Mouse (Mus musculus): ENCODE measurements around the gene Slc16a5. TPM values are rescaled to one million over a fixed set of nuclear protein-coding genes. Genes with fewer than 3 reads are reported as not detected.

Slc16a5 gene
- 0.22 and 0.36 TPM in 2 replicates for polyA plus RNA-seq (2015; fragmentation: Nextera tagmentation; extraction: Ambion mirVana)

DNA sequence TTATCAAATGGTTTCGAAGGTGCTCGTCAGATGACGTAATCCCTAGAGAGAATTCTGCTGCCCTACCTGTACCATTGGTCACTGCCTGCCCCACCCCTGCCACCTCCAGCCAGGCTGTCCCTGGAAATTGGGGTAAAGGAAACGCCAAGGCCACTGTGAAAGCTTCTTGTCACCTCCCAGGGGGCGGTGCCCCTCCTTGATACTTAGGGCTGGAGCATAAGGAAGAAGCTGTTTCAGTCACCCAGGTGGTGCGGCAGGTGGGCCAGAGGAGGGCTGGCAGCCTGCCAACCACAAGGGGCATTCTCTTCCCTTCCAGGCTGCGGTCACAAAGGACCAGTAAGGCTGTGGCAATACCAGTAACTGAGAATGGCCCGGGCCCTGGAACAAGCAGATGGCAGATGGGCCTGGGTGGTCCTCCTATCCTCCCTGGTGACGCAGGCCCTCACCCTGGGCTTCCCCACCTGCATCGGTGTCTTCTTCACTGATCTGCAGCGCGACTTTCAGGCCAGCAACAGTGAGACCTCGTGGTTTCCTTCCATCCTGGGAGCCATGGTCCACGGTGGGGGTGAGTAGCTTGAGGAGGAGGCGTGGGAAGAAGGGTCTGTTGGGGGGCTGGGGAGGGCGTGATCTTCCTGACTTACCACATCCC lies at the start of gene Slc16a5:
Gene Slc16a5 (plus strand): TSS at position 232 of the 649 bp plus-strand sequence.
- Histone ChIP-seq H3K4me3 (replicated peaks) (no peak within 1 kb of the TSS), H3K9ac (no peak within 1 kb of the TSS), H3K4me1 (peaks cover 9% of the 10 kb centered on the region), H3K9me3 (replicated peaks) (no peaks in the 10 kb centered on the region), H3K36me3 (no peaks in the 10 kb centered on the region), H3K27ac (replicated peaks) (no peak within 1 kb of the TSS), H3K27me3 (no peaks in the 10 kb centered on the region), H3K4me2 (replicated peaks) (no peak within 1 kb of the TSS)
- ATAC-seq (ENCODE audit: insufficient number of reproducible peaks, low FRiP score, low TSS enrichment, low read depth), result no peak
- WGBS, result 70% methylated on average over 16 of the region's 16 CpGs

GRCm38 (mm10) chr11:115419531-115420237 lies 42.6 kb upstream of the Slc16a5 start, which contains the start of the genes Atp5h and Kctd2:
Atp5h (minus strand) TSS chr11:115419962.
Kctd2 (plus strand) TSS chr11:115420128.
- Histone ChIP-seq H3K36me3 (peaks cover 33% of the 10 kb centered on the region), H3K9ac (peak within 1 kb of the TSS; percentile 96), H3K27ac (replicated peaks) (peak within 1 kb of the TSS; percentile 82), H3K4me2 (replicated peaks) (peak within 1 kb of the TSS; percentile 93), H3K27me3 (no peaks in the 10 kb centered on the region), H3K4me3 (replicated peaks) (peak within 1 kb of the TSS; percentile 84), H3K4me1 (peaks cover 34% of the 10 kb centered on the region), H3K9me3 (replicated peaks) (no peaks in the 10 kb centered on the region)
- under 1% methylated on average over 48 of the region's 56 CpGs for WGBS
- ATAC-seq (ENCODE audit: insufficient number of reproducible peaks, low FRiP score, low TSS enrichment, low read depth), result peak; percentile 98

DNA sequence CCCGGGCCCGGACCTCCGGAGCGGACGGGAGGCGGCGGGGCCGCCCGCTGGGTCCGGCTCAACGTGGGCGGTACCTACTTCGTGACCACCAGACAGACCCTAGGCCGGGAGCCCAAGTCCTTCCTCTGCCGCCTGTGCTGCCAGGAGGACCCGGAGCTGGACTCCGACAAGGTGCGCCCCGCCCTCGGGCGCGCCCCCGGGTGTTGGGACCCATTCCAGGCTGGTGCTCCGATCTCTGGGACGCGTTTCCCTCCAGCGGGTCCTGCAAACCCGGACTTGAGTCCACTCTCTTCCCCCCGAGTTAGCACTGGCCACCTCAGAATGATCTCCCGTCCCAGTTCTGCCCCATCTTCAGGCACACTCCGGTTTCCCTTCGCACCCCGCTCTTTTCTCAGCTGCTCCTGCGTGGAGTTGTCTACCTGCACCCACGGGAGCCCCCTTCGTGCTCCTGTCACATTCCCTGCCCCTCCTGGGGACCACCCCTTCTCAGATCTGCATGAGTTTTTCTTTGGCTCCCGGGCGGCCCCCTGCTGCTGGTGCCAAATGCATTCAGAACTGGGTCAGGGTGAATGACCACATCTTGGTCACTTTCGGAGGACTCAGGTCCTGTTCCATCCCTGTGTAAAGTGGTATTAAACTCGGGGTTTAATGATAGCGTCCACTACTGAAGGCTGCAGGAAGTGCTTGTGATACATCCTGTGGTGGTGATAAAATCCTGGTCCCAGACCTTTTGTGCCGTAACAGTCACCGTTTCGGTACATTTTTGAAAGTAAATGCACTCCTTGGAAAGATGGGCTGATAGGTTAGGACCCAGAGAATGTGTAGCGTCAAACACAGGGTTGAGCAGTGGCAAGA lies 41.7 kb upstream of the Slc16a5 start:
- Histone ChIP-seq H3K36me3 (peaks cover 32% of the 10 kb centered on the region), H3K4me2 (replicated peaks) (peak overlapping the region; percentile 93), H3K9ac (peak overlapping the region; percentile 96), H3K4me1 (peaks cover 34% of the 10 kb centered on the region), H3K4me3 (replicated peaks) (peak overlapping the region; percentile 84), H3K27ac (replicated peaks) (peak overlapping the region; percentile 82), H3K9me3 (replicated peaks) (no peaks in the 10 kb centered on the region), H3K27me3 (no peaks in the 10 kb centered on the region)
- ATAC-seq (ENCODE audit: insufficient number of reproducible peaks, low FRiP score, low TSS enrichment, low read depth), result peak; percentile 68
- 2% methylated on average over 30 of the region's 45 CpGs for WGBS

GRCm38 (mm10) chr11:115421328-115421727 lies 40.9 kb upstream of the Slc16a5 start:
- no peaks in the 10 kb centered on the region for H3K27me3 ChIP-seq
- WGBS, result 52% methylated on average over 1 of the region's 1 CpGs
- peak overlapping the region; percentile 93 for H3K4me2 ChIP-seq (replicated peaks)
- H3K4me3 ChIP-seq (replicated peaks), result peak overlapping the region; percentile 84
- no peak overlapping the region for H3K27ac ChIP-seq (replicated peaks)
- ATAC-seq (ENCODE audit: insufficient number of reproducible peaks, low FRiP score, low TSS enrichment, low read depth), result no peak
- peaks cover 30% of the 10 kb centered on the region for H3K36me3 ChIP-seq
- H3K4me1 ChIP-seq, result peaks cover 34% of the 10 kb centered on the region
- H3K9ac ChIP-seq, result no peak overlapping the region
- H3K9me3 ChIP-seq (replicated peaks), result no peaks in the 10 kb centered on the region

GRCm38 (mm10) chr11:115421972-115422371 lies 40.3 kb upstream of the Slc16a5 start:
- H3K27ac ChIP-seq (replicated peaks), result no peak overlapping the region
- no peak overlapping the region for H3K9ac ChIP-seq
- no peaks in the 10 kb centered on the region for H3K9me3 ChIP-seq (replicated peaks)
- no peak overlapping the region for H3K4me3 ChIP-seq (replicated peaks)
- peaks cover 34% of the 10 kb centered on the region for H3K4me1 ChIP-seq
- H3K36me3 ChIP-seq, result peaks cover 33% of the 10 kb centered on the region; the same call in 1 of the 2 replicates
- no peak overlapping the region for H3K4me2 ChIP-seq (replicated peaks)
- WGBS, result 82% methylated on average over 16 of the region's 16 CpGs
- H3K27me3 ChIP-seq, result no peaks in the 10 kb centered on the region
- ATAC-seq (ENCODE audit: insufficient number of reproducible peaks, low FRiP score, low TSS enrichment, low read depth), result no peak

- H3K27me3 ChIP-seq, result no peaks in the 10 kb centered on the region
- H3K27ac ChIP-seq (replicated peaks), result no peak overlapping the region
- H3K4me1 ChIP-seq, result peaks cover 42% of the 10 kb centered on the region
- H3K9ac ChIP-seq, result no peak overlapping the region
- H3K36me3 ChIP-seq, result peaks cover 27% of the 10 kb centered on the region; the same call in 1 of the 2 replicates
- WGBS, result 77% methylated on average over 3 of the region's 3 CpGs
- no peaks in the 10 kb centered on the region for H3K9me3 ChIP-seq (replicated peaks)
- H3K4me3 ChIP-seq (replicated peaks), result no peak overlapping the region
- ATAC-seq (ENCODE audit: insufficient number of reproducible peaks, low FRiP score, low TSS enrichment, low read depth), result no peak
- no peak overlapping the region for H3K4me2 ChIP-seq (replicated peaks)
Observed at GRCm38 (mm10) chr11:115423091-115423490, 39.2 kb upstream of the Slc16a5 start.

DNA sequence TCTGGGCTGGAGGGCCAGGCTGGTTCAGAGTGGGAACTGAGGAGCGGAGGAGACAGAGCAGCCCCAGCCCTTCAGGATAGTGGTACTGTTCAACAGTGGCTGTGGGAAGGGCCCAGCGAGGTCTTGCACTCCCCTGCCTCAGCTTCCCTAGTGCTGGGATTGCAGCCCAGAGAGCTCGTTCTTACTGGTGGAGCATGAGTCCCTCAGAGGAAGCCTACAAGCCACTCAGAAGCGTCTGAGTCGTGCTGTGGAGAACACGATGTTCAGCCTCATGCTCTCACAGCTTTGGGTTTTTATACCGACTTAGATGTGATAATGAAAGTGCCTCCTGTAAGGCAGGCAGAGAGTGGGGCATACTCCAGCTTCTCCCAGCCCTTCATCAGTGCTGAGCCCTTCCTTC lies 37.6 kb upstream of the Slc16a5 start:
- Histone ChIP-seq H3K9me3 (replicated peaks) (no peaks in the 10 kb centered on the region), H3K36me3 (peaks cover 31% of the 10 kb centered on the region), H3K4me2 (replicated peaks) (no peak overlapping the region), H3K4me3 (replicated peaks) (no peak overlapping the region), H3K9ac (no peak overlapping the region), H3K27ac (replicated peaks) (no peak overlapping the region), H3K27me3 (no peaks in the 10 kb centered on the region), H3K4me1 (peaks cover 31% of the 10 kb centered on the region)
- WGBS, result 86% methylated on average over 7 of the region's 7 CpGs
- no peak for ATAC-seq (ENCODE audit: insufficient number of reproducible peaks, low FRiP score, low TSS enrichment, low read depth)

DNA sequence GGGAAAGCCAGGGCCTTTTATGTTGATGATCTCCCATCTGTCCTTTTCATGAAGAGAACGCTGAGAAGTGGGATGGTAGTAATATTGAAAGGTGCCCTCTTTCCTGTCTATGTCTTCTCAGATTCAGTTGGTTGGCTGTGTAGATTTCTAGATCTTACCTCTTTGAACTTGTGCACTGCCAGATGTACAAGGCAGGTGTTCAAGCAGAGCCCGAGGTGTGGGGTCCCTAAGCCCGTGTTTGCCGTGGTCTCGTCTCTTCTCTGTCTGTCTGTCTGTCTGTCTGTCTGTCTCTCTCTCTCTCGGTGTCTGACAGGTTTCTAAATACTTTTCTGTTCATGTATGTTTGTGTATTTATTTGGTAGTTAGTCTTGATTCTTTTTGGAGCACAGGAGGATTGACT lies 36.6 kb upstream of the Slc16a5 start:
- Histone ChIP-seq H3K4me1 (peaks cover 29% of the 10 kb centered on the region), H3K36me3 (peaks cover 41% of the 10 kb centered on the region), H3K4me2 (replicated peaks) (no peak overlapping the region), H3K9me3 (replicated peaks) (no peaks in the 10 kb centered on the region), H3K27ac (replicated peaks) (no peak overlapping the region), H3K9ac (no peak overlapping the region), H3K27me3 (no peaks in the 10 kb centered on the region), H3K4me3 (replicated peaks) (no peak overlapping the region)
- no peak for ATAC-seq (ENCODE audit: insufficient number of reproducible peaks, low FRiP score, low TSS enrichment, low read depth)
- 82% methylated on average over 6 of the region's 6 CpGs for WGBS

DNA sequence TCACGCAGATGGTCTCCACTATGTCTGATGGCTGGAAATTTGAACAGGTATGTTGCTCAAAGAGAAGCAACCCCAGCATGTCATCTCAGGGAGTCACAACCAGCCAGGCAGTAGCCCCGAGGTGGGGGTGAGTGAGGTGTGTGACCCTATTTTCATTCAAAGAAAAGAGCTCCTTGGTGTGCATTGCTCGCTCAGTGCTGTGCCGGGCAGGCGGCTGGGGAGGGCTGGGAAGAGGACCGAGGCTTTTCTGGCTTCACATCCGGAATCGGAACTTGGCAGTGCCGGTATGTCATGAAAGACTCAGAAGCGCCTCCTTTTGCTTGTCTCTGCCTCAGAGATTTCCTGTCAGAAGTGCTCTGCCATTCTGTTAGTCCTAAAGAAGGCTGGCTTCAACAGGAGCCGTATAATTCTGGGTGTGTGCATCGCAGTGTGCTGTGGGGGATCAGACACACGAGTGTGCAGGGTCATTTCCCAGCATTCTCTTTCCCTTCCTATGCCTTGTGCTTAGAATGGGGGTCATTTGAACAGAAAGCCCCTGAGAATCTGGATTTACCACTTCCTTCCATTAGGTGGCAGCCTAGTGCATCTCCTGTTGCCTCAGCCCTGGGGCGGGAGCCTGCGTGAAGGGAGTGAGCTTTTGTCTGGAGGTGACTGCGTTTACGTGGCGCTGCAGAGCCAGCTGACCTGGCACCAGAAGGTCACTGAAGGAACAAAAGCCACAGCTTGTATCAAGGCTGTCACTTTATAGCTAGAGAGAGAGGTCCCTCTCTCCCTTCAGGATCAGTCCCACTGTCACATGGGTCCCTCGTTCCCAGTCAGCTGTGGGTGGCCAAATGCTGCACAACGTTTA lies 34.6 kb upstream of the Slc16a5 start:
- Histone ChIP-seq H3K4me1 (peaks cover 10% of the 10 kb centered on the region; the same call in 1 of the 2 replicates), H3K4me2 (replicated peaks) (0 out of 2 replicates have a peak overlapping the region, but pooled peaks have one; percentile 15), H3K9ac (no peak overlapping the region), H3K27ac (replicated peaks) (no peak overlapping the region), H3K9me3 (replicated peaks) (no peaks in the 10 kb centered on the region), H3K36me3 (peaks cover 61% of the 10 kb centered on the region), H3K4me3 (replicated peaks) (0 out of 2 replicates have a peak overlapping the region, but pooled peaks have one; percentile 9), H3K27me3 (no peaks in the 10 kb centered on the region)
- ATAC-seq (ENCODE audit: insufficient number of reproducible peaks, low FRiP score, low TSS enrichment, low read depth), result peak; percentile 58; the same call in 1 of the 2 replicates
- 36% methylated on average over 20 of the region's 20 CpGs for WGBS

DNA sequence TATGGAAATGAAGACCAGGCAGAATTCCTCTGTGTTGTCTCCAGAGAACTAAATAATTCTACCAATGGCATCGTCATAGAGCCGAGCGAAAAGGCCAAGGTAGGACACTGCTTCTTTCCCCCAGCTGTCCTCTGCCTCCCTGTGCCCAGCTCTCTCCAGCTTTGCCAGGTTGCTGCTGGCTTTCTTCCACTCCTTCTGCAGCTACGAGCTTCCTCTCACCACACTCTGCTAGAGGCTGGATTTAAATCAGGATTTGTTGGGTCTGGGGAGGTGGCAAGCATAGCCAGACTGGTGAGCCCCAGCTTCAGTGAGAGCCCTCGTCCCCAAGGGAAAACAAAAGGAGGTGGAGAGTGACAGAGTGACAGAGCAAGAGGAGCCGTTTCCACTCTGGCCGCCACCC lies 33.0 kb upstream of the Slc16a5 start:
- ATAC-seq (ENCODE audit: insufficient number of reproducible peaks, low FRiP score, low TSS enrichment, low read depth), result no peak
- WGBS, result 88% methylated on average over 7 of the region's 7 CpGs
- H3K9me3 ChIP-seq (replicated peaks), result no peaks in the 10 kb centered on the region
- no peaks in the 10 kb centered on the region for H3K27me3 ChIP-seq
- no peak overlapping the region for H3K4me3 ChIP-seq (replicated peaks)
- no peak overlapping the region for H3K4me2 ChIP-seq (replicated peaks)
- peaks cover 10% of the 10 kb centered on the region; the same call in 1 of the 2 replicates for H3K4me1 ChIP-seq
- H3K9ac ChIP-seq, result no peak overlapping the region
- H3K36me3 ChIP-seq, result peaks cover 61% of the 10 kb centered on the region
- no peak overlapping the region for H3K27ac ChIP-seq (replicated peaks)
